Mouse (Mus musculus) Patski (cell line): ENCODE measurements around the gene Txnrd2. TPM values are rescaled to one million over a fixed set of nuclear protein-coding genes. Genes with fewer than 3 reads are reported as not detected.

Source experiments
- ATAC-seq: fragments of 100-300 bp; one replicate; pipeline ENCODE4 v1.8.0; 2021
- CTCF ChIA-PET: fragments of 350-600 bp; sonication (Branson Sonifier 250); formaldehyde crosslinking; loops from one replicate; lab custom pipeline; 2022; ENCODE audit warnings: inconsistent platforms; lab: Charles Lee
- POLR2A ChIA-PET: fragments of 350-600 bp; sonication (Branson Sonifier 250); formaldehyde crosslinking; loops from one replicate; lab custom pipeline; 2022; ENCODE audit warnings: antibody characterized with exemption, inconsistent platforms; lab: Charles Lee
- DNase-seq: peaks from one replicate; pipeline ENCODE4 v3.0.0-alpha.2; 2011; ENCODE audit warnings: low read depth, low spot score
- H3K27me3 ChIP-seq: fragments of 371-371 bp; one replicate; pipeline ENCODE4 v1.5.1; 2021
- CTCF ChIP-seq: fragments of 100-300 bp; IDR thresholded peaks from one replicate; pipeline ENCODE4 v1.5.1; 2021
- in situ Hi-C: fragments of 300-500 bp; cut with MboI; formaldehyde crosslinking; loops from 3 replicates; pipeline ENCODE4 v1.11.1; 2018; ENCODE audit warnings: low pct_unique_long_range_greater_than_20kb, mixed read lengths
- polyA plus RNA-seq: library from polyadenylated mRNA; unstranded; gene quantifications from one replicate; pipeline ENCODE4 v1.2.3, GENCODE M21; 2021

Gene Txnrd2
- polyA plus RNA-seq, 1 experiment from 2014 or later: 25.2 TPM

- DNase-seq (no peak), ATAC-seq (no peak)
- in situ Hi-C loops: no loop called here
- H3K27me3 ChIP-seq: no peaks in the 10 kb centered on the region
- ChIA-PET POLR2A (interaction anchor here (2.4 kb wide), 1 partner anchor 13 kb away, joined by 14 read pairs; no protein-coding TSS in a partner anchor), CTCF (interaction anchor here (1.2 kb wide), 1 partner anchor 9 kb away, joined by 3 read pairs; no protein-coding TSS in a partner anchor)
- TF ChIP-seq CTCF: no peak
These were observed 46.8 kb downstream of the Txnrd2 start for GRCm38 (mm10) chr16:18472976-18473375.

DNA sequence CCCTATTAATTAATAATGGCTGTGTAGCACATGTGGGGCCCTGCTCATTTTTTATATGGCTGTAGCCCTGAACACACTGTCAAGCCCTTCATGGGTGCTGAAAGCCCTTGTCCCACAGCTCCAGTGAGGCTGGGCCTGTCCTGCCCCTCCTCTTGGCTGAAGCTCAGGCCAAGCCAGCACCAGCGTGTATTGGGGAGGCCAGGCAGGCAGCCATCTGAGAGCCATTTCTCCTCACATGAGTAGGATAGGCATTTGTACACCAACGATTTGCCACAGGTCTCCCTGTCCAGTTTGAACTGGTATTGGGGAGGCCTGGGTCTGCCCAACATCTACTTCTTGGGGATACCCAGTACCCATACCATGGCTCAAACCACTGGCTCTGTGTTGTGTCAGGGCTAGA, 47.8 kb downstream of the Txnrd2 start:
- in situ Hi-C loops: no loop called here
- no peak for TF ChIP-seq CTCF
- ChIA-PET POLR2A (interaction anchor here (1.3 kb wide), 1 partner anchor 19 kb away, joined by 5 read pairs; no protein-coding TSS in a partner anchor), CTCF (interaction anchor here (0.8 to 1.2 kb wide), 2 partner anchors 10 to 30 kb away, joined by 3 to 5 read pairs; no protein-coding TSS in a partner anchor)
- H3K27me3 ChIP-seq: no peaks in the 10 kb centered on the region
- ATAC-seq: no peak
- DNase-seq: no peak

- no peak for TF ChIP-seq CTCF
- in situ Hi-C loops: no loop called here
- ATAC-seq (no peak), DNase-seq (no peak)
- POLR2A ChIA-PET: interaction anchor here (0.6 kb wide), 1 partner anchor 86 kb away, joined by 4 read pairs; no protein-coding TSS in a partner anchor
- H3K27me3 ChIP-seq: no peaks in the 10 kb centered on the region
- CTCF ChIA-PET: interaction anchor here (1.3 to 1.4 kb wide), 2 partner anchors 34 to 39 kb away, joined by 3 to 5 read pairs; no protein-coding TSS in a partner anchor
These were observed 51.8 kb downstream of the Txnrd2 start for GRCm38 (mm10) chr16:18477996-18478395.

- ATAC-seq: no peak
- CTCF ChIA-PET: interaction anchor here (1.0 kb wide), 1 partner anchor 36 kb away, joined by 4 read pairs; no protein-coding TSS in a partner anchor
- TF ChIP-seq CTCF: no peak
- POLR2A ChIA-PET: interaction anchor here (1.1 to 1.2 kb wide), 2 partner anchors 18 to 29 kb away, joined by 3 read pairs; no protein-coding TSS in a partner anchor
- H3K27me3 ChIP-seq: no peaks in the 10 kb centered on the region
- DNase-seq: no peak
- in situ Hi-C loops: no loop called here
These were observed 53.5 kb downstream of the Txnrd2 start for GRCm38 (mm10) chr16:18479667-18480066.

DNA sequence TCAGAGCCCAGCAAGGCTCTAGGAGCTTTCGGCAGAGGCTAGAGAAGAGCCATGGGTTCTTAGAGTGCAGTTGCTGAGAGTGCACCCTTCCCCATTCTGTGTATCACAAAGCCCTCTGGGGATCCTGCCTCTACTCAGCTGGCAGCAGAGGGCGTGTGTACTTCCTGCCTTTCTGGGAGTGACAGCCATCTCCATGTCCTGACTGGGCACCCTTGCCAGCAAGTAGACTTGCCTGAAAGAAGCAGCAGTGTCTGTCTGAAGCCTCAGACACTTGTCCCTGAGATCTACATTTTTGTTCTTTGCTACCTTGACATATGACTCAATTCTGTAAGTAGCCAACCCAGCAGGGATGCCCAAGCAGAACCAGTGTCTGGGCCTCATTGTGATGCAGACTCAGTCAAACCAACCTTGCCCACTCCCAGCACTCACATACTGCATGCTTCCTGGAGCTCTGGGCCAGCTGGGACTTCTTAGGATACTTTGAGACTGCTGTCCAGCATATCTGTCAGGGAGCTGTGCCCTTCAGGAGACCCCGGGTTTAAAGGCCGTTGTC, 54.8 kb downstream of the Txnrd2 start:
- DNase-seq (no peak), ATAC-seq (no peak)
- in situ Hi-C loops: no loop called here
- no peak for TF ChIP-seq CTCF
- ChIA-PET CTCF (interaction anchor here (1.6 kb wide), 1 partner anchor 30 kb away, joined by 3 read pairs; no protein-coding TSS in a partner anchor), POLR2A (interaction anchor here (1.1 kb wide), 1 partner anchor 30 kb away, joined by 3 read pairs; no protein-coding TSS in a partner anchor)
- H3K27me3 ChIP-seq: no peaks in the 10 kb centered on the region

DNA sequence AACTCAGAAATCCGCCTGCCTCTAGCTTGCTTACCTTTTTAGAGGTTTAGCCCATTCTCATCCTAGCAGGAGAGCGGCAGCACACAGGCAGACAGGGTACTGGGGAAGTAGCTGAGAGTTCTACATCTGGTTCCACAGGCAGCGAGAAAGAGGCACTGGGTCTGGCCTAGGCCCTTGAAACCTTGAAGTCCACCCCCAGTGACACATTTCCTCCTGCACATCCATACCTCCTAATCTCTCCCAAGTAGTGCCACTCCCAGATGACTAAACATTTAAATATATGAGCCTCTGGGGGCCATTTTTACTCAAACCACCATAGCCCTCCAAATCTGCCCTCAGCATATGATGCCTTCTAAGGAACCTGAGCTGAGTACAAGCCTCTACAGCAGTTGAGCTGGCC, 56.2 kb downstream of the Txnrd2 start:
- no peaks in the 10 kb centered on the region for H3K27me3 ChIP-seq
- ATAC-seq (no peak), DNase-seq (no peak)
- TF ChIP-seq CTCF: no peak
- ChIA-PET CTCF (no interaction called here), POLR2A (no interaction called here)
- in situ Hi-C loops: no loop called here

DNA sequence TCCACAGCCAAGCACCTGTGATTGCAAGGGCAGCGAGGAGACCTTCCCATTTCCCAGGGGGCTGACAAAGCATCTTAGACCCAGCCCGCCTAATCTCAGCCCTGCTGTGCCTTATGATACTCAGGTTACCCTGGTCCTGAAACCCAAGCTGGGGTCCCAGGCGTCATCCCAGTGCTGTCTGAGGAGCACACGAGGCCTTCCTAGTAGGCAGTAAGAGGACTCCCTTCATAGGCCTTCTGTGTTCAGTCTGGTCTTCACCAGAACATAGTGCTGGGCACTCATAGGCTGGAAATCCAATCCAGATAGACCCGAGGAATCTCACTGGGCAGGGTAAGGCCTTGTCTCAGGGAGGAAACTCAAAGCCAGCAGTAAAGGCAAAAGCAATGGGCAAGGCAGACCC, 57.7 kb downstream of the Txnrd2 start:
- in situ Hi-C loops: no loop called here
- DNase-seq (no peak), ATAC-seq (no peak)
- no peak for TF ChIP-seq CTCF
- ChIA-PET CTCF (interaction anchor here (1.2 kb wide), 1 partner anchor 40 kb away, joined by 3 read pairs; no protein-coding TSS in a partner anchor), POLR2A (no interaction called here)
- no peaks in the 10 kb centered on the region for H3K27me3 ChIP-seq

DNA sequence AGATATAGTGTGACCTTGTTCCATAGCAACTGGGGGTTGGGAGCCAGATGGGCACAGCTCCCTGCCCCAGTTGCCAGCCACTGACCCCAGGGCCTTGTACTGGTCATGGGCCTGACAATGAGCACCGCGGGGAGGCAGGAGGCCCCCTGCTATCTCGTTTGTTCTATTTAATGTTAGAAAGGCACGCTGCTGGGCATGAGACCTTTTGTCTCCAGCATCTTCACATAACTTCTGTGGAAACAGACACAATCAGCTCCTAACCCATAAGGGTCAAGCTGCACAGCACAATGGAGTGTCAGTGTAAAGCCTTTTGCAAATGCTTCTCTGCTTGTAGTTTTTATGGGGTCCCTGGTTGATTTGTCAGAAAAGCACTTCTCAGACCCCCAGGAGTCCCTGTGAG, 58.2 kb downstream of the Txnrd2 start:
- in situ Hi-C loops: no loop called here
- no peak for ATAC-seq
- TF ChIP-seq CTCF: no peak
- CTCF ChIA-PET: interaction anchor here (1.2 kb wide), 1 partner anchor 41 kb away, joined by 3 read pairs; no protein-coding TSS in a partner anchor
- POLR2A ChIA-PET: no interaction called here
- H3K27me3 ChIP-seq: no peaks in the 10 kb centered on the region
- no peak for DNase-seq

DNA sequence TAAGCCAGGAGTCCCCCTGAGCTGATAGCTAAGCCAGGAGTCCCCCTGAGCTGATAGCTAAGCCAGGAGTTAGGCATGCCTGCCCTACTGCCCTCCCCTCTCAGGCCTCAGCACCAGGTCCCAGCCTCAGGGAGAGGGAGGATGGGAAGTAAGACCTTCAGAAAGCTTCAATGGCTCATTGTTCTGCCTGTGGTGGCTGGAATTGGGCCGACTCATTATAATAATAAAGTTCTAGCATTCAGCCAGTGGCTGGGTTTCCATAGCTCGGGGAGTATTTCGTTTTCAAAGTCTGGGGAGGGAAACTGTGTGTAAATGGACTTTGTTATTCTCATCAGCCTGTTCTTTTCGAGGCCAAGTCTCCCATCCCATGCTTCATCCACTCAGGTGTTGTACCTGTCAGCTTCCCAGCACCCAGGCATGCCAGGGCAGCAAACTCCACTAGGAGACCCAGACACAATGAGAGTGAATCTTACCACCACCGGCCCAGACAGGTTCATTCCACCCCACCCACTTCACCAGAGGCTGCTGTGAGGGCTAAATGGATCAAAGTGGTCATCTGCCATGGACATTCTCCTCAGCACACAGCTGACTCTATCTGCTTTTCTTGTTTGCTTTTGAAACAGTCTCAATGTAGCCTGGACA, 58.7 kb downstream of the Txnrd2 start:
- TF ChIP-seq CTCF: no peak
- in situ Hi-C loops: no loop called here
- ChIA-PET POLR2A (no interaction called here), CTCF (interaction anchor here (1.2 to 1.5 kb wide), 2 partner anchors 41 kb away, joined by 3 read pairs; no protein-coding TSS in a partner anchor)
- ATAC-seq: no peak
- no peak for DNase-seq
- no peaks in the 10 kb centered on the region for H3K27me3 ChIP-seq

DNA sequence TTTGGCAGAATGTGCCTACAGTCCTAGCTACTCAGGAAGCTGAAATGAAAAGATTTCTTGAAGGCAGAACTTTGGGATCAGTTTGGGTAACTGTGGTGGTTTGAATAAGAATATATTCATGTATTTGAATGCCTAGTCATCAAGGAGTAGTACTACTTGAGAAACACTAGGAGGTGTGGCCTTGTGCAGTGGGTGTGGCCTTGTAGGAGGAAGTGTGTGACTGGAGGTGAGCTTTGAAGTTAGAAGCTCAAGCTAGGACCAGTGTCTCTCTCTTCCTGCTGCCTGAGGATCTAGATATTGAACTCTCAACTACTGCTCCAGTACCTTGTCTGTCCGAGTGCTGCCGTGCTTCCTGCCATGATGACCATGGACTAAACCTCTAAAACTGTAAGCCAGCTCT, 59.9 kb downstream of the Txnrd2 start:
- ChIA-PET POLR2A (no interaction called here), CTCF (interaction anchor here (1.5 kb wide), 1 partner anchor 43 kb away, joined by 3 read pairs; no protein-coding TSS in a partner anchor)
- ATAC-seq (no peak), DNase-seq (no peak)
- TF ChIP-seq CTCF: no peak
- no peaks in the 10 kb centered on the region for H3K27me3 ChIP-seq
- in situ Hi-C loops: no loop called here

DNA sequence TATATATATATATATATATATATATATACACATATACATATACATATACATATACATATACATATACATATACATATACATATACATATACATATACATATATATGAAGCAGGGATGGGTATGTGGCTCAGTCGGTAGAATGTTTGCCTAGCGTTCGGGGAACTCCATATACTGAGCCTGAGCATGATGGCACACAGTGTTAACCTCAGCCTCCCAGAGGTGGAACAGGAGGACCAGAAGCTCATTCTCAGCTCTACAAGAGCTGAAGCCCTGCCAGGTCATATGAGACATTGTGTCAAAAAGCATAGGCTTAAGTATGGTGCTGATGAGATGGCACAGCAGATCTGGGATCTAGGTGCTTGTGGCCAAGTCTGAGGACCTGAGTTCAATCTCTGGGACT, 64.1 kb downstream of the Txnrd2 start:
- no peak for DNase-seq
- POLR2A ChIA-PET: interaction anchor here (0.6 to 1.1 kb wide), 2 partner anchors 12 to 124 kb away, joined by 3 to 6 read pairs; no protein-coding TSS in a partner anchor
- no peaks in the 10 kb centered on the region for H3K27me3 ChIP-seq
- no peak for ATAC-seq
- CTCF ChIA-PET: no interaction called here
- TF ChIP-seq CTCF: no peak
- in situ Hi-C loops: no loop called here
